Mouse (Mus musculus) lung, postnatal 0 days (tissue): ENCODE results near the gene Tmem88b.
A peak's percentile ranks its signal among the peaks of the same experiment; 100 is the strongest.

Source experiments
- CTCF ChIP-seq: IDR thresholded peaks from 2 replicates; pipeline ENCODE4 v1.5.1; 2016; ENCODE audit warnings: antibody characterized with exemption, mild to moderate bottlenecking
- EP300 ChIP-seq: IDR thresholded peaks from 2 replicates; pipeline ENCODE4 v1.6.1; 2016; ENCODE audit warnings: antibody characterized with exemption, mild to moderate bottlenecking, control low read depth

DNA sequence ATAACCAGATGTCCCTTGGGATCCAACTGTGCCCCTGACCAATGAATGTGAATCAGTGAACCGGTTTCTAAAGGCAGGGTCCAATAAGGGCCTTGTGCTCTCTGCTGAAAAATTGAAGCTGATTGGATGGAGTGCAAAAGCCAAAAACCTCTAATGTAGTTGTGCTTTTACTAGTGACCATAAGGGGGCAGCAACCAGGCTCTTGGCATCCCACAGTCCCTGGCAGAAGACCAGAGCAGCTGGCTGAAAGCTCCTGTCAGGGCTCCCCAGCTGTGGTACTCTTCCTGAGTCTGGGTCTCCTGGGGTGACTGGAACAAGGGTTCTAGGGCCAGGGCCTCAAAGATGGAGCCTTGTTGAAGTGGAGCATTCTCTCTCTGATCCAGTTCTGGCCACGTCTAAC is 48.2 kb upstream of the Tmem88b start:
- peak; percentile 78 for TF ChIP-seq CTCF
- no peak for TF ChIP-seq EP300
